Mouse (Mus musculus): ENCODE measurements around the gene Tbc1d4.
A peak's percentile ranks its signal among the peaks of the same experiment; 100 is the strongest.

Gene Tbc1d4

DNA sequence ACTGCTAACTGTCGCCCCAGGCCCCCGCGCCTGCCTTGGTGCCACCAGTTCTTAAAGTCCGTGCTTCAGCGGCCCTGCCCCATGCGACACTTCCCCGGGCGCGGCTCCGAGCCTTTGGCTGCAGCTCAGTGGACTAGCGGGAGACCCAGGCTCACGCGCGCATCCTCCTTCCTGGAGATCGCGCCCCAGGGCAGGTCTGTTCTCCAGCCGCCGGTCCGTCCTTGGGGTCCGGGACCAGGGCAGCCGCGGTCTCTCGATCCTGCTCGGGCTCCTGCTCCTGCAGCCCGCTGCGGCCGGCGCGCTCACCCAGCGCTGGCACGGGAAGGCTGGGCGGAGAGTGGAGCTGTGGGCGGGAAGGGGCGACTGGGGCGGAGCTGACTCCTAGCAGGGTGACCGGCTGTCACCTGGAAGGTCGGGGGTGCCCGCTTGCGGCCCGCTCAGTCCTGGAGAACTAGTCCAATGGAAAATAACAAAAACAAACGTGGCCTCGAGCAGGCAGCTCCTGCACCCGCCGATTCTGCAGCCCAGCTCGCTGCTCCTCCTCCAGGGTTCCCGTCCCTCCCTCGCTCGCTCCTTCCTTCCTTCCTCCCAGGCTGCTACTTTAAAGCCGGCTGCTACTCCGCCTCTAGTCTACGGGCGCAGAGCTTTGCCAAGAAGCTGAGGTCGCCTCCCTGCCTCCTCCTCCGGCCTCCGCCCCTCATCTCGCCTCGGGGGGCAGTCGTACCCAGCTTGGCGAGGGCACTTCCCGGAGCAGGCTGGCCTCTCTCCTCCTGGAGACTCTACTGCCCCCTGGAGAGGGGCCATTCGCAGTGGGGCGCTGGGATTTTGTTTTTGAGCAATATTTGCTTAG lies at the start of gene Tbc1d4:
TSS of gene Tbc1d4 (minus strand) at position 673 of the 850 bp plus-strand sequence.
- peak; percentile 40 to 50 for DNase-seq (ENCODE audit: low spot score in 2 of 2)

DNA sequence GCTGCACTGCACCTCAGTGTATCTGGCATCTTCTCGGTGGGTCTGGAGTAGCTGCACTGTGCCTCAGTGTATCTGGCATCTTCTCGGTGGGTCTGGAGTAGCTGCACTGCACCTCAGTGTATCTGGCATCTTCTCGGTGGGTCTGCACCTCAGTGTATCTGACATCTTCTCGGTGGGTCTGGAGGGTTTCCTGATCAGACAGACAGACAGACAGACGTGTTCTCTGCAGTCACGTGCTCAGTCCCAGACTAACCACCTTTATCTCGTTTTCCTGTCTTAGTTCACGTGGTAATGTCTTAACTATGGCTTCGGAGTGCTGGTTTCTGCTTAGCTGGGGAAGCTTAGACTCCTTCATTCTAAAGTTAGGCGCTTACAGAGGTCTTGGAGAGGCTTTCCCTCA lies 47.3 kb upstream of the Tbc1d4 start:
- DNase-seq (ENCODE audit: low spot score in 2 of 2) = no peak

DNA sequence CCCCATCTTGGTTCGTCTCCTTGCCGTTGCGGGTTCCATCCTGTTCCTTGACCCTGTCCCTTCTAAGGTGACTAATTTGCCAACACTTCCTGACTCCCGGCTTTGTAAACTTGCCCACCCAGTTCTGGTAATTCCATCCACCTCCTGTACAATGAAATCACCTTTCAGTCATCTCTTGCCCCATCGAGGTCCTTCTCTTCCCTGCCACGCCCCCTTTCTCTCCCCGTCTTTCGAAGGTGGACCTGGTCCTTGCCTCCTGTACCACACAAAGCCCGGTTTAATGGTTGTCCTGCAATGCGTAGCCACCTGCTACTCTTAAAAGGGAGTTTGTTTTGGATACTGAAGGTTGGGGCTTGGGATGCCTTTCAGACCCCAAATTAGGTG lies 45.5 kb upstream of the Tbc1d4 start:
- no peak for DNase-seq (ENCODE audit: low spot score in 2 of 2)

DNA sequence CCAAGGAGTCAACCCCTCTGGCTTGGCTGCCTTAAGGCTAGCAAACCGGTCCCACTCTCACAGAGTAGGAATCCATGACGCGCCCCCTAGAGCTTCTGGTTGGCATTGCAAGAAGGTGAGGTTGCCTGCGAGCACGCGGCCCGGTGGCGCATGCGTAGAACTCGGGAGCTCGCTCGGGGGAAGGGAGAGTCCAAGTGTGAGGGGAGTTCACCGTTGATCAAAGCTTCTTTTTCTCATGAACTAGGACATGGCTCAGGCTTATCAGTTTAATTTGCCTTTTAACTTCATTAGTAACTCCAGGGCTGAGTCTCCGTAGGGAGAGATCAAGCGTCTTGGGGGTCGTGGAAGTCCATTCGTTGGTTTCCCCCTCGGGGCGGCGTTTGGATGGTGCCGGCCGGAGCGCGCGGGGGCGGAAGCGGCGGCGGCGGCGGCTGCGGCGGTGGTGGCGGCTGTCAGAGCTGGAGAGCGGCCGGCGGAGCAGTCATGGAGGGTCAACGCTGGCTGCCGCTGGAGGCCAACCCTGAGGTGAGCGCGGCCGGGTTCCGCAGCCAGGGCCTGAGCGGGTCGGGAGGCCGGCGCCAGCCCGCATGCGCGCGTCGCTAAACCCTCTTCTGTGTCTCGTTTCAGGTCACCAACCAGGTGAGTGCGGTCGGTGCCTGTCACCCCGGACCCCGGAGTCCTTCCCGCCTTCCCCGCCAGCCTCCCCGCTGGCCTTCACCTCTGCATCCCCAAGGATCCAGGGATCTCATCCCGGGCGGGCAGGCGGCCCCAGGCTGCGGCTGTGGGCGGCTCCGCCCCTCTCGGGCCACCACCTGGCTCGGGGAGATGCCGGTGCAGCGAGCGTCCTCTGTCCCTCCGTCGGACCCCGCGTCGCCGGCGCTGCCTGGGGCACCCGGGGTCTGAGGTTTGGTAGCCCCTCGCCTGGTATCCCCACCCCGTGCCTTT lies 44.9 kb upstream of the Tbc1d4 start, which contains the start of gene Uchl3:
TSS of gene Uchl3 (plus strand) at position 387 of the 945 bp plus-strand sequence.
- DNase-seq (ENCODE audit: low spot score in 2 of 2) = peak; percentile 90 to 94

DNA sequence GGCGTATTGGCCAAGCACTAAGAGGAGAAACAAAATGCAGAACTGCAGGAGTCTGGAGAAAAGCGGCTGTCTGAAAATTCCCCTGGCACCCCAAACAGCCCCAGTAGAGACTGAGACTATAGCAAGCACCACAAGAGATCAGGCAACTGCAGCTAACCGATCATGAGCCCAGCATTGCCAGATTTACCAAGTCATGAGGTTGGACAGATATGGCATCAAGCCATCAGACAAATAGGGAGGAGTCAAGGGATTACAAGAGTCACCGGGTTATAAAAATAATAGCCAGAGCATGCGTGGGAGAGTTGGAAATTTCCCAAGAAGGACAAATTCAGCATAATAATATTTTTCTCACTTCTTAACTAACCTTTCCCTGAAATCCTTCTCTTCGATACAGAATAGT lies 43.6 kb upstream of the Tbc1d4 start:
- DNase-seq (ENCODE audit: low spot score in 2 of 2) = no peak

DNA sequence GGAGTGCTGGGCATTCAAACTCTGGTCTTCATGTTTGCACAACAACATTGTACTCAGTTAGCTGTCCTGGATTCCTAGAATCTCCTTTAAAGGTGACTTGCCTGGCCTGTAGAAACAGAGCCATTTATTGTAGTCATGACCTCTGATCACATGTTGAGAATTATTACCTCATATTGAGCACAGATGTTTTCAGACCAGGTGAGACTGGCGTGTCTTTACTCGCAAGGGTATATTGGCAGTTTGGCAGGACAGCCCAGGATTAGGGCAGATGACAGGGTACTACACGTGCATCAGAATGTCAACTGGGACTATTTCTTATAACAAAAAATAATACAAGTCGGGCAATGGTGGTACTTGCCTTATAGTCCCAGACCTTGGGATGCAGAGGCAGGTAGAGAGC lies 41.6 kb upstream of the Tbc1d4 start:
- DNase-seq (ENCODE audit: low spot score in 2 of 2) = no peak

DNA sequence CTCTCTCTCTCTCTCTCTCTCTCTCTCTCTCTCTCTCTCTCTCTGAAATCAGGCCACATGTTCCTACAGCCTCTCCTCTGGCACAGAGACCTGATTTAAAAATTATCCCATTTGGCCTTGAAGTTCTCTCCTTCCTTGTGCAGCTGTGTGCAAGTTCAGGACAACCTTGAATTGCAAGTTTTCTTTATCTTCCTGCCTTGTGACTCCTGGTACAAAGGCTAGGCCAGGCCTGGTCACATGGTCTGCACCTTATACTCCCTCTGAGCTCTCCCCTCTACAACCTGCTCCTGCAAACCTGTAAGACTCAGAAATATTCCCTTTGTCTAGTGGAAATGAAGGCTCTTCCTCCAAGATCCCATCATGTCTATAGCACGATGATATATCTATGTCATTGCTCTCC lies 36.0 kb upstream of the Tbc1d4 start:
- no peak for DNase-seq (ENCODE audit: low spot score in 2 of 2)

DNA sequence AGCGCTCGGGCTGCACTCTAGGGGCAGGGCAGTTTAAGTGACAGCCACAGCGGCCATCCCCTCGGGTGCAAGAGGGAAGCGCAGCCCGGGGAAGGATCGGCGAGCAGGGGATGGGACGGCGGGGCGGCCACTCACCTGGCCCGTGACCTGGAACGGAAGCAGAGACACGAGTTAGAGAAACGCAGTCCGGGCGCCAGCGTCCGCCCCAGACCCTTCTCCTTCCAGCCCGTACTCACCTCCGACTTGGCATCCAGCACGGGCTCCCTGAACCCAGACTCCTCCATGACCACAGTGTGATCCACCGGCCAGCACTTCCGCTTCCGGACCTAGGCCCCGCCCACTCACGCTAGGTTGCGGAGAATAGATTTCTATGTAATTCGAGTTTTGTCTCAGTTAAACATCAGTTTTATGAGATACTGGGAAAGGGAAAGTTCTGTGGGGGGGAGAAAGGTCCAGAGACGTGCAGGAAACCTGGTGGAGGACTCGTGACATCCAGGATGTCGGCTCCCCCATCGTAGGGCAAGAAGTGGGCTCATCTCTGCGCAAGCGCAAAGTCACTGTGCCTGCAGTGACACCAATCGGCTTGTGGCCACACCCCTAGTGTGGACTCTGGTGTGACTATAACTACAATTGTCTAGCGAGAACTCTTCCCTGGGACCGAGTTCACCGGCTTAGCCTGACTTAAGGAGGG lies 31.3 kb upstream of the Tbc1d4 start, which contains the start of gene Commd6:
TSS of gene Commd6 (minus strand) at position 534 of the 691 bp plus-strand sequence.
- DNase-seq (ENCODE audit: low spot score in 2 of 2) = peak; percentile 92 to 94

DNA sequence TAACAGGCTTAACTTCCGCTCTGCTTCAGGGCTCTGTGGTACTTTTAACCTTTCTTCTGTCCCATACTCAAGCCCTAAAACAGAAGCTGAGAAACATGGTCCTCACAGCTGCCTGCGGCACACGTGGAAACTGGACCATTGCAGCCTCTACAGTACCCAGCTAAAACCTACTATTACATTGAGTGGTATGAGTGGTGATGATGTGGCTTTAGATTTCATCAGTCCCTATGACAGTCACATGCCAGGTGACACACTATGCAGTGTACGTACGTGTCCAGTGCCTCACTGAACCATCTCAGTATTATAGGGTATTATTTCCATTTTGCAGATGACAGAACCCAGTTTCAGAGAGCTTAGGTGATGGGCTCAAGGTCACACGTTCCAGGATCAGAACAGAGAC lies 28.4 kb upstream of the Tbc1d4 start:
- no peak for DNase-seq (ENCODE audit: low spot score in 2 of 2)

DNA sequence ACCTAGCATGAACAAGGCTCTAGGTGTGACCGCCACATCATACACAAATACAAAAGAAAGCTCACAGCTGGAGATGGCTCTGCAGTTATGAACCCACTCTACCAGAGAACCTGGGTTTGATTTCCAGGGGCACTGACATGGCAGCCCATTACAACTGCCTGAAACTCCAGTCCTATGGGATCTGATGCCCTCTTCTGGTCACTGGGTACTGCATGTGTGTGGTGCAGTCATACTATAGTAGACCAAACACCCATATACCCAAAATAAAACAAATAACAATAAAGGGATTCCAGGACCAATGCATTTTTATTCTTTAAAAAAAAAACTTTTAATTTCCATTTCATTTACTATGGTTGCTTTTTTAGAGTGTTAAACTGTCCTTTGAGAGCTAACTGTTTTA lies 26.8 kb upstream of the Tbc1d4 start:
- DNase-seq (ENCODE audit: low spot score in 2 of 2) = no peak

DNA sequence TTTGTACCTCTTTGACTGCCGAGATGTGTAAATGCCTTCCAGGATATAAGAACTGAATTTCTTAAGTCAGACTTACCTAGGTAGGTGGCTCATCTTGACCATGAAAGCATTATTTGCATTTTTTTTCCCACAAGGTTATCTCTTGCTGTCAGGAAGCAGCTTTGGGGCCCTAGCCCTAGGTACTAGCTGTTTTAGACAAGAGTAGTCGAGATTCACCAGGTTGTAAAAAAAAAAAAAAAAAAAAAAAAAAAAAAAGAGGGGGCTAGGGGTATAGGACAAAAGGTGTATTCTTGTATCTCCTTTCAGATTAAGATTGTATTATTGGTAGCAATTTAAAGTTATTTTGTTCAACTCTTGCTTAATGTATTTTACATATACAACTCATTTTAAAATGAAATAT lies 21.6 kb upstream of the Tbc1d4 start:
- no peak for DNase-seq (ENCODE audit: low spot score in 2 of 2)

DNA sequence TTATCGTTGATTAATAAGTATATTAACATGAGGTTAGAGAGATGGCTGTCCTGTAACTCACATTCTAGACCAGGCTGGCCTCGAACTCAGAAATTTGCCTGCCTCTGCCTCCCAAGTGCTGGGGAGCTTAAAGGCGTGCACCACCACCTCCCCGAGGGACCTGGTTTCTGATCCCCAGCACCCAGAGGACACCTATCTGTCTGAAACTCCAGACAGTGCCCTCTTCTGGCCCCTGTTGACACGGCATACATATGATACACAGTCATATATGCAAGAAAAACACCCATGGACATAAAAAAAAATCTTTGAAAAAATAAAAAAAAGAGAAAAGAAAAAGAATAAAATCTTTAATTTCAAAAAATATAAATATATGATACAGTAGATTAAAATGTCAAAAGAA lies 8.7 kb upstream of the Tbc1d4 start:
- DNase-seq (ENCODE audit: low spot score in 2 of 2) = no peak

DNA sequence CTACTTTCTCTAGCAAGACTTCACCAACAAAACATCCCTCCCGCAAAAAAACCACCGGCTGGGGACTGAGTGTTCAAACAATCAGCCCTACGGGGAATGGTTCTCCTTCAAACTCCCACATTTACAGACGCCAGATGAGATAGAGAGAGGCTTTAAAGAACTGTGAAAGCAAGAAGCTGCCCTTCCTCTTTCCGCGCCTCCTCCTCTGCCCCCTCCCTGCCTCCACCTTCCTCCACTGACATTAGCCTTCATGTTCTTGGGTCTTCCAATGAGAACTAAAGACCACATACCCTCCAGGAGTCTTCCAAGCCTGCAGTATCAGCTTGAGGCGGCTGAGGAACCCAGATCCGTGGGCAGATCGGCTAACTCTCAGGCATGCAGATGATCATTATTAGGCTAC lies 7.2 kb upstream of the Tbc1d4 start:
- no peak for DNase-seq (ENCODE audit: low spot score in 2 of 2)

DNA sequence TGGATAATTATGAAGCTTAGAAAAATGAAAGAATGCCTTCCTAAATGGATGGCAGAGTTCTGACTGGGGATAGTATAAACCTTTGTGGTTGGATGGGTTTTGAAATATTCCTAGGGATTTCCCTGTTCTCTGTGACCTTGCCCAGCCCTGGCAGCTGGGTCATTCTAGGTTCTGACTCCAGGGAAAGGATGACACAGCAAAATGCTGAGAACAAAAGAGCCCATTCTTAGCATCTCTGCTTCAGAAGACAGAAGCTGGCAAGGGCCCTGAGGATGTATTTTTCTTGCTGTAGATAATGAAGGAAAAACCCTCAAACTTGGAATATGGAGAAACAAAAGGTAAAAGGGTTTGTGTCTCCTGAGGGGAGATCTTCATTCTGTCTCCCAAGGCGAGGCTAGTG lies 4.2 kb upstream of the Tbc1d4 start:
- no peak for DNase-seq (ENCODE audit: low spot score in 2 of 2)

DNA sequence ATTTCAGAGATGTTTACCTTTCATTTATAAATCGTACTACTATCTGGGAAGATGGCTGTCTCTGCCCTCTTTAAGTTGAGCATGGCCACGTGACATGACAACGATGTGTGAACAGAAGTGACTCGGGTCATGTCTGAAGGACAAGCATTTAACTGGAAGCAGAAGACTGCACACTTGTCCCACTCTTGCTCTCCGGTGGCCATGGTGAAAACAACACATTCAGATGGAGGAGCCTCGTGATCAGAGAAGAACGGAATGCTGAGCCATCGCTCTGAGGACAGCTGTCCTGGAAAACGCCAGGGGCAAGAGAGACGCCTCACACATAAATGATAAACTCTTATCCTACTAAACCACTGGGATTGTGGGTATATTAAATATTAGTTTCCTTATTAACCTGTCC lies 1.7 kb upstream of the Tbc1d4 start:
- DNase-seq (ENCODE audit: low spot score in 2 of 2) = no peak

DNA sequence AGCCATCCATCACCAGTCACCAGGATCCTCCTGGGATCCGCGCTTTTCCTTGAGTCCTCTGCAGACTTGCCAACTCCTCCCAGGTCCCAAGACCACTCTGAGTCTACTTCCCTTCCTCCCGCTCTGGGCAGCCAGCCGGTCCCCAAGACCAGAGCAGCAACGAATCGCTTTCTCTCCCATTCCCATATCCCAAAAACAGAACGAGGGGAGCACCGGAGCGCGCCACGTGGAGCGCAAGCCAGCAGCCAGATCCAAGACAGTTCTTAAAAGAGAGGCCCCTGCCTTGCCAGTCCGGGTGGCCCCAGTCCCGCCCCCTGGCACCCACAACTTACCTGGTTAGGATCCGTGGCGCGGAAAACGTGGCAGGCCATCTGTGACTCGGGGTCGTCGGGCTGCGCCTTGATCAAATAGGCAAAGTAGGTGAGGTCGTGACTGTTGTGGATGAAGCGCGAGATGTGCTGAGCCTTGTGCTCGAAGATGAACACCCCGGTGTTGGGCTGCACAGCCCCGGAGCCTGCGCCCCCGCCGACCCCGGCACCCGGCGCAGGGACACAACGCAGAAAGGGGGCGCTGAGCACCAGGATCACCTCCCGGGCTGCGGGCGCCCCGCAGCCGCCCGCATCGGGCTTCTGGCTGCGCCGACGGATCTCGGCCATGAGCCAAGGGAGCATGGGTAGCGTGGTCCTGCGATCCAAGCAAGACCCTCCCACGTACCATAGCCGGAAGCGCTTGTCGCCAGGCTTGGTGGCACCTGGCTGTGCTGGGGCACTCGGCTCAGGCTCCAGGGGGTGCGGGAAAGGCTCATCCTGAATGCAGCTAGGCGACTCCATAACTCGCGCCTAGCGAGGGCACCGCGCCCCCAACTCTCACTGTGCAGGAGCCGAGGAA lies 1.1 kb downstream of the Tbc1d4 start:
- no peak for DNase-seq (ENCODE audit: low spot score in 2 of 2)

DNA sequence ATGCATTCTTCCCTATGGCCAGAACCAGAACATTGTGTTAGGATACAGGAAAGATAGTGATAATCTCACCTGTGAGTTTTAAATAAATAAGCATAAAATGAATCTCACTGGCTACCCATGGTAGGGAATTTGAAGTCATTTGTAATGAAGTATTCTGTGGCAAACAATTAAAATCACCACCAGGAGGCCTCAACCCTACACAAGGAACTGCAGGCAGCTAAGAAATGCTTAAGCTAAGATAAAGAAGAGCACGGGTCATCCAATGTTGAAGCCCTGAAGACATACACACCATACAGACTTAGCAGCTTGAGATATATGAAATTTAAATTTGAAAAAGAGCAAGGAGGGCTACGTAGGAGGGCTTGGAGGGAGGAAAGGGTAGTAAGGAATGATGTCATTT lies 3.1 kb downstream of the Tbc1d4 start:
- no peak for DNase-seq (ENCODE audit: low spot score in 2 of 2)

DNA sequence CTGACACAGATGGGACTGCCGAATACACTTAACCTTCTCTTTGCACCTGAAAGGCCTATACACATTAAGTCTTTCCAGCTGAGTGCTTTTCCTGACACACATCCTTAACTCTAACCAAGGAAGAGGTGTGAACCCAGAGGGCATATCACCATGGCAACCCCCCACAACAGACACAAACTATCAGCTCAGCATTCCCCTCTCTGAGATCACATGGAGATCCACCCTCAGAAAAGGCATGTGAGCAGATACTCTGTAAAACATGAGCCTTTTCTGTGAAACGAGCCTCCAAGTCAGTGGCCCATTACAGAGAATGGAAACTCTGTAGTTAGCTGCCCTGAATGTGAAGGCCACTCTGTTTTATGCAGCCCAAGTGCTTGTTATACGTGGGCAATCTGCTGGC lies 6.1 kb downstream of the Tbc1d4 start:
- DNase-seq (ENCODE audit: low spot score in 2 of 2) = no peak

DNA sequence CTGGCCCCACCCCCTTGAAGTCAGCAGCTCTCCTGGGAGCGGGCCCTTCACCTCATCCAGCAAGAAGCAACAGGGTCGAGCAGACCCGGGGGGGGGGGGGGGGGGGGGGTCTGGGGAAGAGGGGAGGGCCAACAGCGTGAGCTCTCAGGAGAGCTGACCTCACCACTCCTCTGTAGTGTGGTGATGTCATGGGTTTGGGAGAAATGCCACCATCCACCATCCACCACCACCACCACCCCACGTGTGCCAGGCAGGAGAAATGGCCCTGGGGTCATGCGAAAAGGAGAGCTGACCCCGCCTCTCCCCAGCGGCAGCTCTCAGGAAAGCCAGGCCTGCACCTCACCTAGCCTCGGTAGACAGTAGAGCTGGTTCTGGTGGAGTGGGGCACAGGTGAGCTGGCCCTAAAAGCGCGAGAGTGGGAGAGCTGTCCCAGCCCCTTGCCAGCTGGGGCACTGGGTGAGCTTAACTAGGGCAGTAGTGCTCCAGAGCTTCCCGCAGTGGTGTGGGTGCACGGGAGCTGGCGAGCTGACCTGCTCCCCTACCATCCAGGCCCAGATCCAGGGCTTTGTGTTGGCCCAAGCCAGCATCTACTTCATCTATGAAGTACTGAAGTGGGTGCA lies 11.8 kb downstream of the Tbc1d4 start:
- no peak for DNase-seq (ENCODE audit: low spot score in 2 of 2)

DNA sequence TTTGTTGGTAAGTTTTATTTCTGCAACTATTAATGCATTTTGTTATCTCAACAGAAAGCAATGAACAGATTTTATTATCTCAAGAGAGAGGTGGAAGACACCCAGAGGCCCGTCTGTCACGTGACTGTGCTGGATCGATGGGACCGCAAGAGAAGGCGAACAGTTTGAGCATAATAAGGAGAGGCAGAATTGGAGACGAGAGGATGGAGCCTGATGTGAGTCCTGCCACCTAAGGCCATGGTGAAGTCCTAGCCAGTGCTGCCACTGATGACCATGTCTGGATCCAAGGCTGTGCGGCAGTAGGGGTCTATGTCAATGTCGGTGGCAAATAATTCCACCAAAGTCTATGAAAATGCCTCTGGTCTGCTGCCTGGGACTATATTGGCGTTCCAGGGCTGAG lies 12.3 kb downstream of the Tbc1d4 start:
- DNase-seq (ENCODE audit: low spot score in 2 of 2) = no peak

Data from spleen, postnatal 36 days (tissue).